Mouse (Mus musculus): ENCODE data around the gene Itk. TPM values are rescaled to one million over a fixed set of nuclear protein-coding genes. Genes with fewer than 3 reads are reported as not detected.

The Itk gene
- polyA plus RNA-seq, 1 experiment from 2014 or later, result not detected

DNA sequence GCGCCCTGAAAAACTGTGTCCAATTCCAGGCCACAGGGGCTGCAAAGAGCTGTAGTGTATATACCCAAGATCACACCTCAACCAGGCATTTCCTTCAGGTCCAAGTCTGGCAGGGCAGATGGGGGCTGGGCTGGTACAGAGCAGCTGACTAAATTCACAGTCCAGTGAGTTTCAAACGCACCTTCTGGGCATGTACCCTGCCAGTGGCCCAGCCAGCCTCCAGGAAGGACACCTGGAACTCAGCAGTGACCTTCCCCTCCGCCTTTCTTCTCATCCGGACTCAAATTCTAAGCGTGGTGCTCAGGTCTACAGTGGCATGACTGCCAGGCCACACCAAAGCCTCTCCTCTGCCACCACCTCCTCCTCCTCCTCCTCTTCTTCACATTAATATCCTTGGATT lies 95.8 kb downstream of the Itk start:
- H3K4me2 ChIP-seq (replicated peaks), result no peak overlapping the region
- H3K9me3 ChIP-seq (replicated peaks), result no peaks in the 10 kb centered on the region
- H3K27me3 ChIP-seq, result no peaks in the 10 kb centered on the region; the same call in 1 of the 2 replicates
- H3K27ac ChIP-seq, result no peak overlapping the region
- H3K4me3 ChIP-seq, result no peak overlapping the region
- peaks cover 14% of the 10 kb centered on the region for H3K36me3 ChIP-seq
- H3K9ac ChIP-seq, result no peak overlapping the region
- 94% methylated on average over 5 of the region's 5 CpGs for WGBS
- ATAC-seq (ENCODE audit: low FRiP score), result no peak
- peaks cover 14% of the 10 kb centered on the region for H3K4me1 ChIP-seq

- Histone ChIP-seq H3K4me3 (no peak overlapping the region), H3K4me2 (replicated peaks) (no peak overlapping the region), H3K36me3 (peaks cover 19% of the 10 kb centered on the region), H3K27ac (peak overlapping the region; percentile 35; the same call in 1 of the 2 replicates), H3K9ac (no peak overlapping the region), H3K4me1 (peaks cover 14% of the 10 kb centered on the region), H3K9me3 (replicated peaks) (no peaks in the 10 kb centered on the region), H3K27me3 (no peaks in the 10 kb centered on the region; the same call in 1 of the 2 replicates)
- WGBS, result 19% methylated on average over 10 of the region's 10 CpGs
- ATAC-seq (ENCODE audit: low FRiP score), result peak; percentile 74
These were observed 98.3 kb downstream of the Itk start for GRCm38 (mm10) chr11:46290988-46291405.

- no peak overlapping the region for H3K4me3 ChIP-seq
- H3K9ac ChIP-seq, result no peak overlapping the region
- no peak overlapping the region for H3K4me2 ChIP-seq (replicated peaks)
- no peaks in the 10 kb centered on the region; the same call in 1 of the 2 replicates for H3K27me3 ChIP-seq
- peaks cover 12% of the 10 kb centered on the region for H3K4me1 ChIP-seq
- no peak for ATAC-seq (ENCODE audit: low FRiP score)
- H3K36me3 ChIP-seq, result peaks cover 25% of the 10 kb centered on the region
- WGBS, result 83% methylated on average over 9 of the region's 9 CpGs
- H3K27ac ChIP-seq, result no peak overlapping the region
- no peaks in the 10 kb centered on the region for H3K9me3 ChIP-seq (replicated peaks)
These were observed 99.8 kb downstream of the Itk start for GRCm38 (mm10) chr11:46289561-46289960.

DNA sequence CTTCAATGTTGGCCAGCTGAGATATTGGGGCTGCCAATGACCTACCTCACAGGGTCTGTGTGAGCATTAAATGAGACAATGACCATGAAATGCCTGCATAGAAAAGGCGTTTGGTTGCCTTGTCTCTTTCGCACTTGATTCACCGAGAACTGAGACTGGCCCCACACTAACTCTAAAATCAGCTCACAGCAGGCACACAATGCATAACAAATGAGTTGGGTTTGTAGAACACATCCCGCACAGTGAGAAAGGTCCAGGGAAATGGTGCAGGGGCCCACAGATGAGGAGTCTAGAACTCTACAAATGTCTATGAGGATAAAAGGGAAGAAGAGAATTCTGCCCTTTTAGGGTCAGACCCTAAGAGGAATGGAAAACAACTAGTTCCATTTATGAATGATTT lies 100.3 kb downstream of the Itk start:
- H3K27ac ChIP-seq, result no peak overlapping the region
- no peaks in the 10 kb centered on the region for H3K9me3 ChIP-seq (replicated peaks)
- ATAC-seq (ENCODE audit: low FRiP score), result no peak
- no peak overlapping the region for H3K9ac ChIP-seq
- peaks cover 30% of the 10 kb centered on the region for H3K36me3 ChIP-seq
- no peaks in the 10 kb centered on the region; the same call in 1 of the 2 replicates for H3K27me3 ChIP-seq
- H3K4me2 ChIP-seq (replicated peaks), result no peak overlapping the region
- peaks cover 8% of the 10 kb centered on the region for H3K4me1 ChIP-seq
- WGBS, result 42% methylated on average over 4 of the region's 4 CpGs
- H3K4me3 ChIP-seq, result no peak overlapping the region

- no peak for ATAC-seq (ENCODE audit: low FRiP score)
- Histone ChIP-seq H3K9me3 (replicated peaks) (no peaks in the 10 kb centered on the region), H3K27ac (no peak overlapping the region), H3K4me2 (replicated peaks) (no peak overlapping the region), H3K27me3 (no peaks in the 10 kb centered on the region), H3K9ac (no peak overlapping the region), H3K4me1 (peaks cover 8% of the 10 kb centered on the region), H3K36me3 (peaks cover 40% of the 10 kb centered on the region), H3K4me3 (no peak overlapping the region)
- 74% methylated on average over 5 of the region's 5 CpGs for WGBS
These were observed 101.2 kb downstream of the Itk start for GRCm38 (mm10) chr11:46288091-46288490.

GRCm38 (mm10) chr11:46286803-46287202 lies 102.5 kb downstream of the Itk start:
- peaks cover 52% of the 10 kb centered on the region for H3K36me3 ChIP-seq
- no peak overlapping the region for H3K4me2 ChIP-seq (replicated peaks)
- H3K27ac ChIP-seq, result no peak overlapping the region
- no peak overlapping the region for H3K4me3 ChIP-seq
- 46% methylated on average over 6 of the region's 6 CpGs for WGBS
- peaks cover 8% of the 10 kb centered on the region for H3K4me1 ChIP-seq
- no peak for ATAC-seq (ENCODE audit: low FRiP score)
- H3K9ac ChIP-seq, result no peak overlapping the region
- no peaks in the 10 kb centered on the region for H3K27me3 ChIP-seq
- no peaks in the 10 kb centered on the region for H3K9me3 ChIP-seq (replicated peaks)

GRCm38 (mm10) chr11:46283800-46284199 lies 105.5 kb downstream of the Itk start:
- no peaks in the 10 kb centered on the region for H3K4me1 ChIP-seq
- peaks cover 63% of the 10 kb centered on the region for H3K36me3 ChIP-seq
- H3K9ac ChIP-seq, result no peak overlapping the region
- H3K27ac ChIP-seq, result no peak overlapping the region
- H3K27me3 ChIP-seq, result no peaks in the 10 kb centered on the region
- H3K9me3 ChIP-seq (replicated peaks), result no peaks in the 10 kb centered on the region
- no peak overlapping the region for H3K4me3 ChIP-seq
- no peak for ATAC-seq (ENCODE audit: low FRiP score)
- H3K4me2 ChIP-seq (replicated peaks), result no peak overlapping the region
- WGBS, result 93% methylated on average over 6 of the region's 6 CpGs

DNA sequence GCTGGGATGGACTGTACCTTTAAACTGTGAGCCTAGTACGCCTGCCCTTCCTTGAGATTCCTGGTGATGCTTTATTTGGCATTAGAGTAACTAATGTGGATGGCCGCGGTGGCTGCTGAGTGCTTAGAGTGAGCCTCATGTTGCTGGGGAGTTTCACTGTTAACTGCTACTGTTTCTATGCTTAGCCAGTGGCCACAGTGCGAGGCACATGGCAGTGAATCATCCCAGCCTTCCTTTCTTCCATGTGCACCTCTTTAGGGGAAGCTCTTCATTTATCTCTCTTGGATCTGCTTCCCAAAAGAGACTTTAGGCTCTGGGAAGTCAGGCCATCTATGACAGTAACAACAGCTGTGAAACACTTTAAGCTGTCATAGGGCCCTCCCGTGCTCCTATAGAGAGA lies 106.7 kb downstream of the Itk start:
- WGBS, result 94% methylated on average over 5 of the region's 5 CpGs
- Histone ChIP-seq H3K27ac (no peak overlapping the region), H3K4me3 (no peak overlapping the region), H3K9me3 (replicated peaks) (no peaks in the 10 kb centered on the region), H3K9ac (no peak overlapping the region), H3K27me3 (no peaks in the 10 kb centered on the region), H3K4me2 (replicated peaks) (no peak overlapping the region), H3K36me3 (peaks cover 67% of the 10 kb centered on the region), H3K4me1 (no peaks in the 10 kb centered on the region)
- ATAC-seq (ENCODE audit: low FRiP score), result no peak

DNA sequence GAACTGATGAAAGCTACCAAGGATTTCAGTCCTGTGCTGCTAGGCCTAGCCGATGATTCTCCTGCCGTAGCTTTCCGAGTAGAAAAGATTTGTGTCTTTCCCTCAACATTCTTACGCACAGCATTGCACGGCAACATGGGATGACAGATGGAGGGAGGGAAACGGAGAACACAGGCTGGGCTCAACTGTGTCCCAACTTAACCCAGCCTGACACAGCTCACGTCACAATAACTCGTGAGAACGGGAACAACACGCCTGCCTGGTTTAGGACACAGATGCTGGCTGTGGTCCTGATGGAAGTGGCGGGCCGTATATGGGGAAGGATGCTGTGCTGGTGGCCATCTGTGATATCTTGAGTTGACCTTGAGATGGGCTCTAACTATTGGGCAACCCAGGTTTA lies 110.6 kb downstream of the Itk start:
- no peaks in the 10 kb centered on the region for H3K4me1 ChIP-seq
- no peak overlapping the region for H3K4me2 ChIP-seq (replicated peaks)
- no peak overlapping the region for H3K9ac ChIP-seq
- H3K27me3 ChIP-seq, result no peaks in the 10 kb centered on the region
- no peaks in the 10 kb centered on the region for H3K9me3 ChIP-seq (replicated peaks)
- ATAC-seq (ENCODE audit: low FRiP score), result no peak
- H3K36me3 ChIP-seq, result peaks cover 81% of the 10 kb centered on the region
- 85% methylated on average over 12 of the region's 12 CpGs for whole genome bisulfite sequencing
- no peak overlapping the region for H3K4me3 ChIP-seq
- no peak overlapping the region for H3K27ac ChIP-seq

DNA sequence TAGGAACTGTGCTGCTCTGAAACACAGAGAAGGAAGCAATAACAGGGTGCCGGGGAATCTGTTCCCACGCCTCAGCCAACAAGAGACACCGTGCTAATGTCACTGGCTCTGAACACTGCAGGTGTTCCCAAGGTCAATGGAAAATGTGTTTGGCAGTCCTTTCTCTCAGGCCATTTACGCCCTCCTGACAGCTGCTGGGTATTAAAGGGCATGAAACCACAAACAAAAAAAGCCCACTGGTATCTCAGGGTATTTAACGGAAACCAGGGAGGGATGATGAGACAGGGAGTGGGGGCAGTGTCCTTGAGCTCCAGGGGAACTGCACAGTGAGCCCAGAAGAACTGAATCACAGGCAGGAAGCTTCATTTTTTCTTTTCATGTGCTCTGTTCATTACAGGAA lies 111.2 kb downstream of the Itk start:
- Histone ChIP-seq H3K36me3 (peaks cover 80% of the 10 kb centered on the region), H3K4me1 (no peaks in the 10 kb centered on the region), H3K4me2 (replicated peaks) (no peak overlapping the region), H3K9me3 (replicated peaks) (no peaks in the 10 kb centered on the region), H3K27ac (no peak overlapping the region), H3K27me3 (no peaks in the 10 kb centered on the region), H3K4me3 (no peak overlapping the region), H3K9ac (no peak overlapping the region)
- 60% methylated on average over 5 of the region's 5 CpGs for WGBS
- no peak for ATAC-seq (ENCODE audit: low FRiP score)

DNA sequence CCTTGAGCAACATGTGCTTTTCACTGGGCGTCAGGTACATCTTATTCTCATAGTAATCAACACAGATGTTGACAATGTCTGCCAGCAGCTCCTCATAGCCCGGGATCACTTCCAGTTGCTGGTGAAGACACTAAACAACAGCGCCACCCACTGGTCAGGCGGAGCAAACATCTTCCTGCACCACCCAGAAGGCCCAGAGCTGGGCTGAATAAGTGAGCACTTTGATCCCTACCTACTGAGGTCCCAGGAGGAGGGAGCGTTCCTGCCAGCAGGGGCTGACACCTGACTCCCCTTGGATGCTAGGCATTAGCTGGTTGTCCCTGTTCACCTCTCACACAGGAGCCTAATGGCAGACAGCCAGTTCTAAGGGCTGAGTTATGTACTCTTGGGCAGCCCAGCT lies 112.5 kb downstream of the Itk start:
- no peak overlapping the region for H3K27ac ChIP-seq
- H3K36me3 ChIP-seq, result peaks cover 80% of the 10 kb centered on the region
- no peaks in the 10 kb centered on the region for H3K9me3 ChIP-seq (replicated peaks)
- H3K4me1 ChIP-seq, result no peaks in the 10 kb centered on the region
- no peak overlapping the region for H3K4me3 ChIP-seq
- no peak overlapping the region for H3K9ac ChIP-seq
- no peak overlapping the region for H3K4me2 ChIP-seq (replicated peaks)
- no peaks in the 10 kb centered on the region for H3K27me3 ChIP-seq
- no peak for ATAC-seq (ENCODE audit: low FRiP score)
- 41% methylated on average over 5 of the region's 5 CpGs for WGBS

- Histone ChIP-seq H3K36me3 (peaks cover 80% of the 10 kb centered on the region), H3K27ac (no peak overlapping the region), H3K27me3 (no peaks in the 10 kb centered on the region), H3K4me3 (no peak overlapping the region), H3K9ac (no peak overlapping the region), H3K9me3 (replicated peaks) (no peaks in the 10 kb centered on the region), H3K4me2 (replicated peaks) (no peak overlapping the region), H3K4me1 (no peaks in the 10 kb centered on the region)
- 91% methylated on average over 8 of the region's 8 CpGs for WGBS
- ATAC-seq (ENCODE audit: low FRiP score), result no peak
These were observed 113.1 kb downstream of the Itk start for GRCm38 (mm10) chr11:46276168-46276567.

DNA sequence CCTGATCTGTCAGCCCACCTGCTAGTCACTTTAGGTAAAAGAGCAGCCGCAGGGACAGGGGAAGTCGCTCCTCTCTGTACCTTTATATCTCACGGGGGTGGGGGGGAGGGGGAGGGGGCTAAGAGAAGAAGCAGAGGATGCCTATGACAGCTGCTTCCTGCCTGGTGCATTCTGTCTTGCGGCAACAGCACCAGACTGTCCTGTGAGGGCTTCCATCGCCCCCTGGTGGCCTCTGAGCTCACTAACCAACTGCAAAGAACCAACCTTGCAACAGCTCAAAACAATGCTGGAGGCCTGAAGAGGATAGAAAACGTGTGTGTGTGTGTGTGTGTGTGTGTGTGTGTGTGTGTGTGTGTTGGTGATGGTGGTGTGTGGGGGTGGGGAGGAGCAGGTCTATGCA lies 114.0 kb downstream of the Itk start:
- Histone ChIP-seq H3K4me2 (replicated peaks) (no peak overlapping the region), H3K4me3 (no peak overlapping the region), H3K9ac (no peak overlapping the region), H3K27ac (no peak overlapping the region), H3K36me3 (peaks cover 82% of the 10 kb centered on the region), H3K9me3 (replicated peaks) (no peaks in the 10 kb centered on the region), H3K4me1 (no peaks in the 10 kb centered on the region), H3K27me3 (no peaks in the 10 kb centered on the region)
- 13% methylated on average over 5 of the region's 6 CpGs for WGBS
- peak; percentile 60 for ATAC-seq (ENCODE audit: low FRiP score)
